Mouse (Mus musculus) testis, adult 2 months (tissue): ENCODE measurements around the gene Zfp423.

Experiments
- CTCF ChIP-seq: fragments of 200-500 bp; IDR thresholded peaks from 2 replicates; pipeline ENCODE4 v1.5.1; 2012; ENCODE audit warnings: low read depth, mild to moderate bottlenecking, inconsistent platforms, low read length, moderate library complexity; ENCODE audit not compliant: control insufficient read depth, insufficient read depth, insufficient replicate concordance
- POLR2A ChIP-seq: fragments of 200-500 bp; IDR thresholded peaks from 2 replicates; pipeline ENCODE4 v1.6.1; 2012; ENCODE audit warnings: low read depth, mild to moderate bottlenecking, inconsistent platforms, low read length, moderate library complexity; ENCODE audit not compliant: control insufficient read depth

GRCm38 (mm10) chr8:87975466-87975809, 16.0 kb upstream of the Zfp423 start:
- no peak for TF ChIP-seq CTCF
- no peak for TF ChIP-seq POLR2A
